Mouse (Mus musculus) heart, postnatal 0 days (tissue): Measurements from ENCODE around the gene Myrf.

Experiments used
- CTCF ChIP-seq: IDR thresholded peaks from 2 replicates; pipeline ENCODE4 v1.5.1; 2016; ENCODE audit warnings: antibody characterized with exemption, control low read depth, low read depth
- EP300 ChIP-seq: IDR thresholded peaks from 2 replicates; pipeline ENCODE4 v1.6.1; 2016; ENCODE audit warnings: antibody characterized with exemption, low read depth

GRCm38 (mm10) chr19:10238477-10238876 lies 2.1 kb downstream of the Myrf start:
- no peak for TF ChIP-seq CTCF
- TF ChIP-seq EP300 = no peak
